Mouse (Mus musculus) inflammation-experienced regulatory T-cells, adult 6 months (primary cell): ENCODE measurements around the gene Olfr524. TPM values are rescaled to one million over a fixed set of nuclear protein-coding genes. Genes with fewer than 3 reads are reported as not detected.

Experiments
- ATAC-seq: one replicate; pipeline ENCODE4 v1.8.0; 2017
- polyA plus RNA-seq, 3 experiments: library from polyadenylated mRNA; unstranded; fragments of 100-300 nt; shearing (Covaris generic); gene quantifications; one replicate each; pipeline ENCODE4 v1.2.1; 2017

The Olfr524 gene
- polyA plus RNA-seq, 3 experiments from 2014 or later = 0.13 TPM; not detected in 2

DNA sequence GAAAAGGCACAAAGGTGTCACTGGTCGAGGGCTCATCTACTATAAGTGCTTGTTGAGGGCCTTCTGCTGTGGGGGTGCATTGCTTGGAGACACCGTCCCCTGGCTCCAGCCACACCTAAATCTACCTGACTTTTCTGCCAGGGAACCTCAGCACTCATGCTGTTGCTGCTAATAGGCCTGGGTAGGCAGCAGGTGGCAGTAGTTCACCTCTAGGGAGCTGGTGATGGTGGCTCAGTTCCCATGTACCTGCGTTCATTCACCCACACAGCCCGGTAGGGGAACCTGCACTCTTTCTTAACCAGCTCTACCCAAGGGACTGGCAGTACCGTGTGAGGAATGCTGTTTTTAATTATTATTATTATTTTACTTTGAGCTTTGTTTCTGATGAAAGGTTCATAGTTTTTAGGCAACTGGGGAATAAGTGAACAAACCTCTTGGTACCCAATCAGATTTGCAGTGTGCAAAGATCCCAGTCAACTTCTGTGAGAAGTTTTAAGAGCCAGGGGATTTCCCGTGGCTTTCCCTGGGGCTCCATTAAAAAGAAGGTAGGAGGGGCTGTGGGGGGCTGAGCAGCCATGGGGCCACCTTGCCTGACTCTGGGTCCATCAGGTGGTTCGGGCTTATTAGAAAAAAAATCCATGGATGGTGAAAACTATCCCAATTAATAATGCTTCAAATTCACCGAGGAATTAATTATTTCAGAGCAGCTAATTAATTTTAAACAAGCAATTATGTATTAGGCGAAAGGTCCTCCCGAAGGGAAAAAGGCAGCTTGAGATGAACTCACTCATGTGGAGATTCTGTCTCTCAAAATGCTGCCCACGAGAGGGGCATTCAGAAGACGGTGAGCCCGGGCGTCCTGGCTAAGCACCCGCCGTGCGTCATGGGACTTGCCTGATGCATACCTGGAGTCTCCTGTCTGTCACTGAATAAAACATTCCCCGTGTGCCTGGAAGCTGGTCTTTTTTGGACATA, 18.8 kb downstream of the Olfr524 start:
- ATAC-seq = peak; percentile 61

DNA sequence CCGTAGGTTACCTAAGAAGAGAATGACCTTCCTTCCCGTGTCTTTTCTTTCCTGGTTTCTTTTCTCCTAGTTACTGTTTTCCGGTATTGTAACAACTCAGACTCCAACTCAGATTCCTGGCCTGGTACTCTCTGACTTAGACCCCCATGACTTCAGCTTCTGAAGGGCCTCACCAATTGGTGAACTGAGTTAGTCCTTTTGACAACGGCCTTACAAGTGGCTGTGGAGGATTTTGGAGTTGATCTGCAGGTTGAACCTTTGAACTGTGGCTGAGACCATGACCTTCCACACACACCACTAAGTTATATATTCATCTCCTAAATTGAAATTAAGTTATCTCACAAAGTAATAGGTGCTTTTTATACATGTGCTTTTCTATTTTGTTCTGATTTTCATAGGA, 21.6 kb downstream of the Olfr524 start:
- ATAC-seq = no peak

DNA sequence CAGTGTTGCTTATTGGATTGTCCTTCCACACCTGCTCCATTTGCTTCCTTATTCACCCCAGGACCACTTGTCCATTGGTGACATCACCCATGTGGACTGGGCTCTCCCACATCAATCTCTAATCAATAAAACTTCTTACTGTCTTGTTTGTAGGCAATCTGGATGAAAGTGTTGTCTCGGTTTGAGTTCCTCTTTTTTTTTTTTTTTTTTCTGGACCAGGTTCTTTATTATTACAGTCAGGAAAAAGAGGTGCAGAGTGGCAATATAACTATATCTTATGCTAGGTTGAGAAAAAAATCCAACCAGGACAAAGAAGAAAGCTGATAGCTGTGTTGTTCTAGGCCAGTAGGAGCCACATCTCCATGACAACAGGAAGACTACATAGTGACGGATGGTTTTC, 25.1 kb downstream of the Olfr524 start:
- no peak for ATAC-seq

DNA sequence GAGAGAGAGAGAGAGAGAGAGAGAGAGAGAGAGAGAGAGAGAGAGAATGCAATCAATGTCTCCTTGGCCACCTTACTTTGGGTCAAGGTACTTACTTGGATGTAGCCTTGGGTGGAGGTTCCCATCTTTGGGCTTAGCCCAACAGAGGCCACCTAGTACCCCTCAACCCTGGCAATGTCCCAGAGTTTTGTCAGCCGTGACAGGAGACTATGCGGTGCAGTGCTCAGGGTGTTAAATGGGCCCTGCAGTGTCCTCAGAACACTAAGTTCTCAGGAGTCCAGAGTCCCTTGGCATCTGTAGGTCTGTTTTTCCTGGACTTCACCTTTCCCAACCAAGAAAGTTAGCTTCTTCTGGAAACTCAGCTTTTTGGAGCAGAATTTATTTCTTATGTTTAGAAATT, 26.6 kb downstream of the Olfr524 start:
- no peak for ATAC-seq

DNA sequence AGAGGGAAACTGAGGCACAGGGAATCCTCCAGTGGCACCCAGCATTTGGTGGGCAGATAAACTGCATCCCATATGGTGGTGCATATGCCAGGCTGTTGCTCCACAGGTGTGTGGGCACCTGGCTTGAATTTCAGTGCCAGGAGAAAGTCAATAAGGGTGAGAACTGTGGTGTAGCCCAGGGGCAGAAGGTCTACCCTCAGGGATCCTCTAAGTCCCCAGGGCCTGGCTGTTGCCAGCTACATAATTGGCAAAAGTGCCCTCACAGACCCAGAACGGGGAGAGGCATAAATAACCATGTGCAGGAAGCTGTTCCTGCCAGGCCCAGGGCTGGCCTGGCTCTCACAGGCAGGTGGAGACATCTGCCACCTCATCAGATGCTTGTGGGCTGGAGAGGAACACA, 32.8 kb downstream of the Olfr524 start, which contains the start of gene Olfr523:
Olfr523 (plus strand) TSS at position 282 of the 400 bp plus-strand sequence.
- no peak for ATAC-seq

DNA sequence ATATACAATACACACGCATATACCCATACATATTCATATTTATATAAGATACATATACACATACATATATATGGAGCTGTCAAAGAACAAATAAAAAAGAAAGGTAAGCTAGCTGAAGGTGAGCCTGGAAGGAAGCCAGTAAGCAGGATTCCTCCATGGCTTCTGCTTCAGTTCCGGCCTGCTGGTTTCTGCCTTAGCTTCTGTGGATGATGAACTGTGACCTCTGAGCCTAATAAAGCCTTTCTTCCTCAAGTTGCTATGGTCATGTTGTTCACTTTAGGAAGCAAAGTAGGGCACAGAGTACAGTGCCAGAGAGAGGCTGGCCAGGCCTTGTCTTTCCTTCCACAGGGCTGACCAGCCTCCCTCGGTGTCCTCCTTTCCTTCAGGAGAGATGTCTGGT, 34.9 kb downstream of the Olfr524 start:
- no peak for ATAC-seq

DNA sequence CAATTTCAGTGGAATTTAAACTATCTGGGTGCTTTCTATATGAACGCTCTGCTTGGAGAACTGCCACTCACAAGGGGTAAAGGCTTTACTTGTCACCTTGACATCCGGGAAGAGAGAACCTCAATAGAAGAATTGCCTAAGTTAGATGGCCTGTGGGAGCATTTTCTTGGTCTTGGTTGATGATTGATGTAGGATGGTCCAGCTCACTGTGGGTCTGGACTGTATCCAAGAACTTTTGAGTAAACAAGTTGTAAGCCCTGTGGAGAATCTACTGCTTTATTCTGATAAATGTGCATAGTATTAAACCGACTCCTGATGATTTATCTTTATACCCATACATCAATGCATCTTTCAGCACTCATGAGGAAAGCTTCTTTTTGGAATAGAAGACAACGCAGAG, 36.4 kb downstream of the Olfr524 start:
- ATAC-seq = no peak

DNA sequence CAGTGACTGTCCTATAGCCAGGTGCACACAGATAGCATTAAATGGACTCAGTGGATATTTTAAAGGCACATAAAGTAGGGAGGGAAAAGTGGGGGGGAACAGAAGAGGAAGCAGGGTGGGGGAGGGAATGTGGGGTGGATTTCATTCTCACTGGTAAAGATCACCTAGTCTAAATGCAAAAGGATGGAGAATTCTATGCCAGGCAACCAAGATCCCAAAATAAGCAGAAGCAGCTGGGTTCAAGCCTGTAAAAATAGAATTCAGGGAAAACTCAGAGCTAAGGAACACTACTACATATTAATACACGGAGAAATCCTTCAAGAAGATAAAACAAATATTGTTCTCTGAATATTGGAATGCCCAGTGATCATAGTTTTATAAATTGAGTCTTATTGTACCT, 37.8 kb downstream of the Olfr524 start:
- no peak for ATAC-seq

DNA sequence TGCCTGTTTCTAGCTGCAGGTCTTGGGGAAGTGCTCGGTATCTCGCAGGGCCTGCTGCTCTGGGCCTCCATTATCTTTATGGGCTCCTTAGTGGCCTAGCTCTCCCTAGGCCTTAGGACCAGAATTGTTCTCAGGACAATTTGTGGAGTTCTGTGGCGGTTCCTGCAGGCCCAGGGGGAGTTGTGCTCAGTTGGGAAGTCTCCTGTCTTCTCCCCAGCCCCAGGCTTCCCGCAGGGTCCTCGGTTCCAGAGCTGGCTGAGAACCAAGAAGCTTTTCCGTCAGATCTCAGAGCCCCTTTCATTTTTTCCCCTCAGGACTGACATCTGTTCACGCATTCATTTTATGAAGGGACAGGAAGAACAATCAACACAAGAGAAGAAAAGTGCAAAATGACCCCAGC, 41.1 kb downstream of the Olfr524 start, which contains the start of gene Olfr522:
Olfr522 (minus strand) TSS at position 101 of the 400 bp plus-strand sequence.
- ATAC-seq = no peak

DNA sequence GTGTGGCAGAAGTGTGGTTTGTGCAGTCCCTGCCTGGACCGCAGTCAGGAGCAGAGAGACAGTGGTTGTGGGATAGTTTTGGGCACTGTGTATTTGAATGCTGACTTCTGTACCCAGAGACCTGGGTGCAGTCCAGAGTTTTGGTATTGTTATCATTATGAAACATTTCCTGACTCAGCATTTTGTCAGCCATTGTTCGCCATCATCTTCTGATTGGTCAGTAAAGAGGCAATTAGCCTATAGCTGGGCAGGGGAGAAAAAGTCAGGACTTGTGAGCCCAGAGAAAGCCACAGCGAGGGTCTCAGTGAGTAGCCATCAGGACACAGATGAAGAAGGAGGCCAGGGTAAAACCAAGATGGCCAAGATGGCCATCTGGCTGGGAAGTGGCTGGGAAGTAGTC, 45.4 kb downstream of the Olfr524 start:
- no peak for ATAC-seq

DNA sequence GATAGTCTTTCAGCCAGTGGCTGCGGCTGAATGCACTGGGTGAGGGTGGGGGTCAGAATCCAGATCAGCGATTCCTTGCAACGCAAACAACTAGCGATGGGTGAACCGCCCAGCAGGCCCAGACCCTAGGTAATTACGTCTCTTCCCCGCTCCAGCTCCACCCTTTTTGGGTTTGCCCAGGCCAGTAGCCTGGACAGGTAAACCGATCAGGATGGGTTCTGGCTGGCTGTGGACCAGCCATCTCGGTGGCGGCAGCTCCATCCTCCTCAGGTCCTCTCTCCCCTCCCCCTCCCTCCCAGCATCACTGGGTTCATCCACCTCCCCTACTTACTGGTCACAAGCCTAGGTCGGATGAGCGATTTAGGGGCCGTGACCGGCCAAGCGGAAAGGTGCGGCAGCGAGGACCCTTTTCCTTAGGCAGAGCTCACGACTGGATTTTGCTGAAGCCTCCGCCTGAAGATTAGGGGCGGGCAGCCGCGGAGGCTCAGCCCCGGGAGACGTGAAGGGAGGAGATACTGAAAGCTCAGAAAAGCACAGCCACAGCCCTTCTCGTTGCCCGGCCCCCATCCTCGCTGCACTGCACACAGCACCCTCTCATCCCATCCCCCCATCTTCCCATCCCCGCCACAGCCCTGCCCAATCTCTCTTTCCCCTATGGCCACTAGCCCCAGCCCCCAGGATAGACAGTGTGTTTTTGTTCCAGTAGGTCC, 51.4 kb downstream of the Olfr524 start, which contains the start of gene Sprn:
Sprn (minus strand) TSS at position 660 of the 710 bp plus-strand sequence.
- no peak for ATAC-seq

DNA sequence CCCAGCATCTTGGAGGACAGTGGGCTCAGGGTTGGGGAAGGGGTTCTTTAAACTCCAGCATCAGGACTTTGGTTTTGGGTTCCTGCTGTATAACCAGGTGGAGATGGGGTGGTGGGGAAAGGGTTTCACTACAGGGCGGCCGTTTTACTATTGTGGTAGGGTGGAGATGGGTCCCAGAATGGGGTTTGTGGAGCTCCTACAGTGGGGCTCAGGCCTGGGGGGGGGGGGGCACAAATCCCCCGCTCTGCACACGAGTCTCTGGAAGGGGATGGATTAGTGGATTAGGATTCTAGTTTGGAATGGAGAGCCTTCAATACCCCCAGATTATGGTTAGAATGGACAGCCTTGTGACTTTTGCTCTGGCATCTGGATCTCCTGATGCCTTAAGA, 51.9 kb downstream of the Olfr524 start:
- no peak for ATAC-seq

DNA sequence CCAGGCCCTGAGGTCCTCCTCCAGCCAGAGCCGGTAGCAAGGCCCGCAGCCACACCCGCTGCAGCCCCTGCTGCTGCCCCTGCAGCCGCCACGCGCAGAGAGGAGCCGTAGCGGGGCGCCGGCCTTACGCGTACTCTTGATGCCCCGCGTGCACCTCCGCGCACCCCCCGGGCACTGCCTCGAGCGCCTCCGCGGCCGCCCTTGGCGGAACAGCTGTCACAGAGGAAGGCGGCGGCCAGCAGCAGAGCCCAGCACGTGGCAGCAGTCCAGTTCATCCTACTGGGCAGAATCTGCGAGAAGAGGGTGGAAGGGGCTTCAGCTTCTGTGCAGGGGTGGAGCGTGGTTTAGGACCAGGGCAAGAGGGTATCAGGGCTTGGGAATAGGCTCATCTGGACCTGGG, 52.4 kb downstream of the Olfr524 start:
- ATAC-seq = no peak

Other genes with a start within 250 kb of the Olfr524 start
- gene 6430531B16Rik, start 227.2 kb downstream of the Olfr524 start, polyA plus RNA-seq = 1 to 10 TPM in 2 of 3 experiments, under 1 TPM in 1; 0.66 to 1.5 (median 1.0) TPM
- gene Adam8, start 213.4 kb downstream of the Olfr524 start, polyA plus RNA-seq = 10 to 100 TPM in 2 of 3 experiments, 1 to 10 TPM in 1; 8.8 to 59.4 (median 13.1) TPM
- gene Zfp511, start 169.6 kb downstream of the Olfr524 start, polyA plus RNA-seq = 10 to 100 TPM; 25.0 to 30.1 (median 25.7) TPM
- gene Tubgcp2, start 169.3 kb downstream of the Olfr524 start, polyA plus RNA-seq = 10 to 100 TPM; 24.8 to 32.5 (median 28.0) TPM
- gene Msx3, start 156.9 kb downstream of the Olfr524 start, polyA plus RNA-seq = not detected
- gene Caly, start 123.4 kb downstream of the Olfr524 start, polyA plus RNA-seq = not detected
- not detected for gene Prap1, start 112.6 kb downstream of the Olfr524 start, polyA plus RNA-seq
- gene Fuom, start 103.5 kb downstream of the Olfr524 start, polyA plus RNA-seq = 10 to 100 TPM; 11.6 to 13.9 (median 12.7) TPM
- gene Paox, start 90.2 kb downstream of the Olfr524 start, polyA plus RNA-seq = 1 to 10 TPM; 1.9 to 5.3 (median 3.8) TPM
- 10 to 100 TPM; 73.3 to 94.2 (median 81.1) TPM for gene Echs1, start 89.5 kb downstream of the Olfr524 start, polyA plus RNA-seq
- gene Mtg1, start 68.4 kb downstream of the Olfr524 start, polyA plus RNA-seq = 10 to 100 TPM; 16.4 to 28.8 (median 22.9) TPM
- not detected for gene Sprn, start 51.1 kb downstream of the Olfr524 start, polyA plus RNA-seq
- under 1 TPM in 1 of 3 experiments, not detected in 2; 0.07 TPM for gene Olfr522, start 41.2 kb downstream of the Olfr524 start, polyA plus RNA-seq
- not detected for gene Olfr523, start 32.7 kb downstream of the Olfr524 start, polyA plus RNA-seq
- gene Cd163l1, start 12.3 kb upstream of the Olfr524 start, polyA plus RNA-seq = under 1 TPM in 2 of 3 experiments, not detected in 1; 0.27 to 0.55 TPM
- 1 to 10 TPM in 1 of 3 experiments, not detected in 2; 2.9 TPM for gene 5830411N06Rik, start 41.3 kb upstream of the Olfr524 start, polyA plus RNA-seq
- under 1 TPM; 0.25 to 0.54 (median 0.34) TPM for gene Olfr525, start 114.9 kb upstream of the Olfr524 start, polyA plus RNA-seq
- under 1 TPM in 2 of 3 experiments, not detected in 1; 0.23 to 0.35 TPM for gene Olfr527, start 128.1 kb upstream of the Olfr524 start, polyA plus RNA-seq
- 1 to 10 TPM in 2 of 3 experiments, under 1 TPM in 1; 0.42 to 1.2 (median 1.0) TPM for gene Olfr60, start 155.7 kb upstream of the Olfr524 start, polyA plus RNA-seq
- gene Olfr530, start 170.4 kb upstream of the Olfr524 start, polyA plus RNA-seq = under 1 TPM in 1 of 3 experiments, not detected in 2; 0.20 TPM
- gene Olfr531, start 197.0 kb upstream of the Olfr524 start, polyA plus RNA-seq = not detected
- gene Olfr532, start 215.7 kb upstream of the Olfr524 start, polyA plus RNA-seq = not detected